Mouse (Mus musculus): ENCODE data around the gene Cyct.

- TF ChIP-seq POLR2A (IDR thresholded peaks at IDR 0.05; ENCODE audit: control insufficient read depth in 1 of 2, insufficient read depth in 1 of 2, low read depth in 1 of 2, low read length in 2 of 2, poor library complexity in 1 of 2) (no peak), CTCF (IDR thresholded peaks at IDR 0.05 in 2 of 3, conservative IDR thresholded peaks at IDR 0.05 in 1 of 3; ENCODE audit: control insufficient read depth in 1 of 3, insufficient read depth in 1 of 3, low read depth in 2 of 3, low read length in 3 of 3, poor library complexity in 1 of 3, severe bottlenecking in 1 of 3) (no peak), ZC3H11A (IDR thresholded peaks at IDR 0.05; ENCODE audit: low read depth, low read length) (no peak), CHD2 (IDR thresholded peaks at IDR 0.05; ENCODE audit: low read length) (no peak), POLR2AphosphoS2 (IDR thresholded peaks at IDR 0.05; ENCODE audit: low read length) (no peak)
These were observed 39.9 kb downstream of the Cyct start for GRCm38 (mm10) chr2:76320336-76320735.
